In genomic region chr1:88355025-88355424, GRCm38 (mm10) we compare ENCODE assay signal across 20 mouse cellular contexts. TPM values are rescaled to one million over a fixed set of nuclear protein-coding genes. Genes with fewer than 3 reads are reported as not detected.
DNase-seq lines count a peak whose midpoint lies in the region; TF ChIP-seq lines count a peak whose summit lies in the region.
"Had no signal": no experiment of that assay in that cellular context is flagged by ENCODE, and none has a peak within 500 bp of the region (broad histone marks: within the 10 kb centered on the region; RNA-seq: fewer than 3 reads in every experiment).

No protein-coding gene starts in this region.

- H3K4me3 ChIP-seq in cerebellum, adult 2 months (replicated peaks; ENCODE audit: insufficient read depth, low read depth, low read length) = no peak overlapping the region
- H3K4me3 ChIP-seq in heart, embryonic 10.5 days = no peak overlapping the region

- H3K27me3 ChIP-seq in cerebellum, adult 2 months (ENCODE audit: control insufficient read depth, insufficient read depth, low read length) = no peaks in the 10 kb centered on the region
- H3K27me3 ChIP-seq in heart, embryonic 10.5 days (ENCODE audit: insufficient read depth, poor library complexity, severe bottlenecking) = no peaks in the 10 kb centered on the region

- WGBS in cerebellum, adult 2 months = 97% methylated on average over 12 of the region's 12 CpGs
- WGBS in heart, embryonic 10.5 days = 84% methylated on average over 12 of the region's 12 CpGs

- no peaks in the 10 kb centered on the region for H3K36me3 ChIP-seq in heart, embryonic 10.5 days
- H3K36me3 ChIP-seq: G1E had no signal

- peaks cover 29% of the 10 kb centered on the region for H3K4me1 ChIP-seq in cerebellum, adult 2 months (ENCODE audit: control insufficient read depth, insufficient read depth, low read length)
- no peaks in the 10 kb centered on the region for H3K4me1 ChIP-seq in heart, embryonic 10.5 days

- no peak overlapping the region for H3K27ac ChIP-seq in cerebellum, adult 2 months (ENCODE audit: insufficient read depth, low read length)
- no peak overlapping the region for H3K27ac ChIP-seq in heart, embryonic 10.5 days

- DNase-seq in cerebellum, adult 11 months = peak; percentile 30
- no peak for DNase-seq in cerebellum, postnatal 4 days (ENCODE audit: low spot score in 2 of 2)
- peak; percentile 55 for DNase-seq in cerebellum, adult 9-10 months
- DNase-seq in cerebellum, adult 2 months = no peak
- DNase-seq in cerebellum, adult 9-11 months = peak; percentile 54
- DNase-seq in cerebellum, adult 11-12 months = no peak
- peak; percentile 75 for DNase-seq in heart, adult 11 months
- DNase-seq in heart, embryonic 10.5 days (ENCODE audit: low spot score) = no peak
- DNase-seq: adrenal gland, adult 2 months; adrenal gland, adult 8-10 months; adrenal gland, postnatal 10 days; adrenal gland, postnatal 14 days; adrenal gland, postnatal 25 days; adrenal gland, postnatal 36 days; B cell, adult 2 months; cerebellum, adult 8-10 months had no signal

- TF ChIP-seq CTCF in cerebellum, adult 2 months (IDR thresholded peaks at IDR 0.05; ENCODE audit: borderline replicate concordance, insufficient read depth, low read depth, low read length) = no peak

- H3K9me3 ChIP-seq in heart, embryonic 10.5 days = no peaks in the 10 kb centered on the region
- H3K9me3 ChIP-seq: G1E had no signal

- TF ChIP-seq POLR2A in cerebellum, adult 2 months (IDR thresholded peaks at IDR 0.05; ENCODE audit: borderline replicate concordance, insufficient read depth, low read length) = no peak

RNA-seq across cellular contexts. Expression of gene Spp2, which starts 51.7 kb away (rescaled TPM):
- polyA plus RNA-seq in cerebellum, adult 2 months (2012; rRNA removed) = 0.24 and 0.34 TPM in 2 replicates
- polyA plus RNA-seq in heart, embryonic 10.5 days (2016; fragmentation: Nextera tagmentation; extraction: Ambion mirVana) = 0.28 and 7.4 TPM in 2 replicates
- polyA plus RNA-seq: activated CD4-positive, CD25-positive, alpha-beta regulatory T cell, adult 4 months; C2C12; CD4-positive, CD25-positive, alpha-beta regulatory T cell, adult 4 months; G1E had no signal

Comparison
In these comparisons a context has a peak if more than half of its experiments do, and no peak if none do; other contexts are left out.
1. DNase-seq: peak in cerebellum, adult 11 months (single experiment), cerebellum, adult 9-10 months (single experiment), cerebellum, adult 9-11 months (single experiment) and heart, adult 11 months (single experiment); none in cerebellum, postnatal 4 days (0 of 2), cerebellum, adult 2 months (0 of 2), cerebellum, adult 11-12 months (single experiment) and heart, embryonic 10.5 days (single experiment).